Mouse (Mus musculus) left cerebral cortex, postnatal 36 days (tissue): ENCODE measurements around the gene Rapgefl1. TPM values are rescaled to one million over a fixed set of nuclear protein-coding genes. Genes with fewer than 3 reads are reported as not detected.

Experiments used
- DNase-seq, 2 experiments: peaks; one replicate each; pipeline ENCODE4 v3.0.0; 2021 to 2022; ENCODE audit warnings: low spot score in 2 of 2, mixed read lengths in 1 of 2
- intact Hi-C: fragments of 180-260 bp; cut with DNase I; formaldehyde crosslinking; loops from one replicate; pipeline ENCODE4 v1.15.1; 2025
- total RNA-seq, 2 experiments: library from RNA; stranded (reverse); gene quantifications; 2 replicates each; pipeline ENCODE4 v1.2.3; 2021

Rapgefl1 gene
- total RNA-seq, 2 experiments from 2014 or later, result 139 to 161 TPM

GRCm38 (mm10) chr11:98900529-98901125 lies 64.0 kb downstream of the Rapgefl1 start:
- no peak for DNase-seq
- intact Hi-C loops, result loop anchor here (10.0 kb wide), 1 partner anchor 196 kb away; the partner anchor contains the start of gene Csf3

- no peak for DNase-seq
- intact Hi-C loops, result loop anchor here (10.0 kb wide), 1 partner anchor 198 kb away; the partner anchor contains the start of gene Csf3
Observed at GRCm38 (mm10) chr11:98902621-98903245, 66.1 kb downstream of the Rapgefl1 start.

Other genes starting within 250 kb of the Rapgefl1 start
- gene Ormdl3, start 249.4 kb upstream of the Rapgefl1 start, total RNA-seq, result 10 to 100 TPM; 46.5 to 47.8 TPM
- gene Lrrc3c, start 238.5 kb upstream of the Rapgefl1 start, total RNA-seq, result not detected
- 10 to 100 TPM in 1 of 2 experiments, 1 to 10 TPM in 1; 9.4 to 10.6 TPM for gene Gm12355, start 211.1 kb upstream of the Rapgefl1 start, total RNA-seq
- gene Gsdma3, start 210.4 kb upstream of the Rapgefl1 start, total RNA-seq, result not detected
- gene Gsdma2, start 190.0 kb upstream of the Rapgefl1 start, total RNA-seq, result not detected
- not detected for gene Gsdma, start 172.4 kb upstream of the Rapgefl1 start, total RNA-seq
- gene Psmd3, start 154.2 kb upstream of the Rapgefl1 start, total RNA-seq, result 100 to 1,000 TPM; 131 to 145 TPM
- not detected for gene Csf3, start 135.5 kb upstream of the Rapgefl1 start, total RNA-seq
- 100 to 1,000 TPM; 123 to 133 TPM for gene Med24, start 107.3 kb upstream of the Rapgefl1 start, total RNA-seq
- gene Thra, start 96.1 kb upstream of the Rapgefl1 start, total RNA-seq, result 100 to 1,000 TPM; 718 to 779 TPM
- 100 to 1,000 TPM; 117 to 141 TPM for gene Nr1d1, start 61.5 kb upstream of the Rapgefl1 start, total RNA-seq
- 100 to 1,000 TPM; 169 to 193 TPM for gene Msl1, start 41.3 kb upstream of the Rapgefl1 start, total RNA-seq
- gene Casc3, start 31.9 kb upstream of the Rapgefl1 start, total RNA-seq, result 10 to 100 TPM; 46.7 to 63.5 TPM
- 10 to 100 TPM; 67.4 to 74.6 TPM for gene Wipf2, start 26.9 kb downstream of the Rapgefl1 start, total RNA-seq
- under 1 TPM; 0.39 to 0.47 TPM for gene Cdc6, start 71.0 kb downstream of the Rapgefl1 start, total RNA-seq
- gene Rara, start 91.0 kb downstream of the Rapgefl1 start, total RNA-seq, result 10 to 100 TPM; 10.5 to 11.6 TPM
- 1 to 10 TPM; 2.0 TPM for gene Gjd3, start 146.2 kb downstream of the Rapgefl1 start, total RNA-seq
- 1 to 10 TPM in 1 of 2 experiments, under 1 TPM in 1; 0.66 to 1.8 TPM for gene Top2a, start 187.4 kb downstream of the Rapgefl1 start, total RNA-seq
- 10 to 100 TPM; 72.0 to 90.9 TPM for gene Igfbp4, start 204.5 kb downstream of the Rapgefl1 start, total RNA-seq